Mouse (Mus musculus) testis, adult 2 months (tissue): ENCODE measurements at regions not wholly inside any gene's neighbourhood (a gene's known extent, or its start where the extent isn't known, plus 50 kb on each side); places are given as distances from the start of the nearest gene placed in this dataset.

Experiments used
- H3K27ac ChIP-seq: fragments of 200-500 bp; 2 replicates; pipeline ENCODE4 v1.5.1; 2012; ENCODE audit warnings: low read depth, low read length; ENCODE audit not compliant: control insufficient read depth, insufficient read depth
- H3K27me3 ChIP-seq: fragments of 200-500 bp; 2 replicates; pipeline ENCODE4 v1.6.1; 2012; ENCODE audit warnings: mild to moderate bottlenecking, low read length, moderate library complexity; ENCODE audit not compliant: control insufficient read depth, insufficient read depth
- H3K36me3 ChIP-seq: fragments of 200-500 bp; 2 replicates; pipeline ENCODE4 v1.6.1; 2012; ENCODE audit warnings: mild to moderate bottlenecking, low read length; ENCODE audit not compliant: control insufficient read depth, insufficient read depth
- H3K4me1 ChIP-seq: fragments of 200-500 bp; 2 replicates; pipeline ENCODE4 v1.6.1; 2012; ENCODE audit warnings: low read length; ENCODE audit not compliant: control insufficient read depth, insufficient read depth
- H3K4me3 ChIP-seq: fragments of 200-500 bp; 2 replicates; pipeline ENCODE4 v1.5.1; 2012; ENCODE audit warnings: low read depth, mild to moderate bottlenecking, low read length, moderate library complexity, mixed read lengths; ENCODE audit not compliant: control insufficient read depth
- CTCF ChIP-seq: fragments of 200-500 bp; IDR thresholded peaks from 2 replicates; pipeline ENCODE4 v1.5.1; 2012; ENCODE audit warnings: low read depth, mild to moderate bottlenecking, inconsistent platforms, low read length, moderate library complexity; ENCODE audit not compliant: control insufficient read depth, insufficient read depth, insufficient replicate concordance
- POLR2A ChIP-seq: fragments of 200-500 bp; IDR thresholded peaks from 2 replicates; pipeline ENCODE4 v1.6.1; 2012; ENCODE audit warnings: low read depth, mild to moderate bottlenecking, inconsistent platforms, low read length, moderate library complexity; ENCODE audit not compliant: control insufficient read depth

DNA sequence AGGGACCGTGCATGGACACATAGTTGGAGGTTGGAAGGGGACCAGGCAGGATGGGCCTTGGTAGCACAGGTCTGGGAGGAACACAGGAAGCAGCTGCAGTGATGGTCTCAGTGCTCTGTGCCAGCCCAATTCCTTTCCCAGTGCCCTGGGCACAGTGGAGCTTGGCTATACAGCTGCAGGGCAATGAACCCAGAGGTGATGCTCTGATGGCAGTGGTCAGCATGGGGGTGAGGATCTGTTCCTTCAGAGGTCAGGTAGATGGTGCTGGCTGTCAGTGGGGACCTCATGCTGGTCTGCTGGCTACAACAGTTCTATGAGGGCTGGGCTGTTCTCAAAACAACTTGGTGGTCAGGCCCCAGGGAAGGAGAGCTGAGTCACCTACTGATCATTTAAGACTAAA lies 133.2 kb downstream of the Sox2 start:
- Histone ChIP-seq H3K27ac (no peak overlapping the region), H3K36me3 (no peaks in the 10 kb centered on the region), H3K4me1 (no peaks in the 10 kb centered on the region), H3K4me3 (no peak overlapping the region), H3K27me3 (no peaks in the 10 kb centered on the region)
- no peak for TF ChIP-seq CTCF
- TF ChIP-seq POLR2A, result no peak

- Histone ChIP-seq H3K27me3 (no peaks in the 10 kb centered on the region), H3K36me3 (no peaks in the 10 kb centered on the region), H3K27ac (no peak overlapping the region), H3K4me1 (no peaks in the 10 kb centered on the region), H3K4me3 (no peak overlapping the region)
- TF ChIP-seq CTCF (no peak), POLR2A (no peak)
Measured at GRCm38 (mm10) chr3:34787211-34787610, 137.0 kb downstream of the Sox2 start.

DNA sequence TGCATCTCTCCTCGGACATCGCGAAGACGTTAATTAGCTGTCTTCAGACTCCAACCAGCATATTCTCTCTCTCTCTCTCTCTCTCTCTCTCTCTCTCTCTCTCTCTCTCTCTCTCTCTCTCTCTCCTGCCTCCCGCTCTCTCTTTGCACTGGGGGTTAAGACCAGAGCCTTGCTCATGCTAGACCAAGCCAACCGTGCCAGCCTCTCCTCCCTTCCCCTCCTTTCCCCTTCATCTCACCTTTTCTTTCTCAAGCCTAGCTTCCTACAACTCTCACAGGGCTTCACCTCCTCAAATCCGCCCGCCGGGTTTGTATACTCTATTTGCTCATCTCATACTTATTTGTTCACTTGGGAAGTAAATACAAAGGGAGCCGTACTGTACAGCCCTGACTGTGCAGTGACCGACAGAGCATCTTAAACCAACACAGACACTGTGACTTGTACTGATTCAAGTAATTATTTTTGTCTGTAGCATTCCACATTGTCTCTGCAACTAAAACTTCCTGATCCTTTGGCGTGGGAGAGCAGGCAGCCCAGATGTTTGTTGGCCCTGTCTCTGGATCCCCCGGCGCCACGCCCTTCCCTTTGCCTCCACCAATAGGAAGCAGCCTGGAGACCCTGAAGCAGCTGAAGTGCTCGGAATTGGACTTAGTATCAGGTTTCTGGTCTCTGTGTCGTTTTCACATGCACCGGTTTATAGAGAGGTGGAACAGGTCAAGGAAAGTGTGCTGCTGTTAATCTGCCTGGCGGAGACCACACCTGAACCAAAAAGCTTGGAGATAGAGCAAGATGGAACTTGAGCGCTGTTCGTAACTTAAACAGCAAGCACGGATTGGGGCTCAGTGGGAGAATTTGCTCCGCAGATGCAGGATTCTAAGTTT lies 145.1 kb downstream of the Sox2 start:
- no peaks in the 10 kb centered on the region for H3K36me3 ChIP-seq
- no peak overlapping the region for H3K4me3 ChIP-seq
- H3K4me1 ChIP-seq, result no peaks in the 10 kb centered on the region
- no peak for TF ChIP-seq POLR2A
- no peak for TF ChIP-seq CTCF
- H3K27ac ChIP-seq, result no peak overlapping the region
- H3K27me3 ChIP-seq, result no peaks in the 10 kb centered on the region

DNA sequence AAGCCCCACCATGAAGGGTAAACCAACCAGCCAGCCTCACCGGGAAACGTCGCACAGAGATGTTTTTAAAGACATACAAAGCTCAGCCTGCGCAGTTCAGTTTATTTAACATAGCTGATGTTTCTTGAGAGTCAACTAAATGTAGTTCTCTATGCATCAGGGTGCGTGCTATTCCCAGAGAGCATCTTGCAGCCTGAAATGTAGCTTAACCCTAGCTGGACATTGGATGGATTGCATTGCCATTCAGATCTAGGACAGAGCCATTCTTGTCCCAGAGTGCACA lies 145.7 kb downstream of the Sox2 start:
- Histone ChIP-seq H3K27me3 (no peaks in the 10 kb centered on the region), H3K27ac (no peak overlapping the region), H3K4me3 (no peak overlapping the region), H3K4me1 (no peaks in the 10 kb centered on the region), H3K36me3 (no peaks in the 10 kb centered on the region)
- no peak for TF ChIP-seq CTCF
- TF ChIP-seq POLR2A, result no peak

DNA sequence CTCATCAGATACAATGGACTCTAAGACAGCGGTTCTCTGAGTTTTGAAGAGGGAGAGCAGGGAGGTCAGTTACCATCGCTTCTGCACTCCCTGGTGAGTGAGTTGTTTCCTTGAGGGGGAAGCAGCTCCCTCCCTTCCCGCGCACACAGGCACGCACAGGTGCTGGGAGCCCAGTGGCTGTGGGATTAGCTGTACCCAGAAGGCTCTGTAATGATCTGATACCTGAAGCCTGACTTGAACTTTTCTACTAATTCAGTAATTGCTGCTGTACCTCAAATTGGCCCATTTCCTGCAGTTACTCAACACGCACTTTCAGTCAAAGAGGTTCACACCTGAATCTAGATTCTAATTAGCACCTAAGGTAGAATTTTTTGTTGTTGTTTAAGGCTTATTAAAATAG lies 158.6 kb downstream of the Sox2 start:
- no peaks in the 10 kb centered on the region for H3K4me1 ChIP-seq

DNA sequence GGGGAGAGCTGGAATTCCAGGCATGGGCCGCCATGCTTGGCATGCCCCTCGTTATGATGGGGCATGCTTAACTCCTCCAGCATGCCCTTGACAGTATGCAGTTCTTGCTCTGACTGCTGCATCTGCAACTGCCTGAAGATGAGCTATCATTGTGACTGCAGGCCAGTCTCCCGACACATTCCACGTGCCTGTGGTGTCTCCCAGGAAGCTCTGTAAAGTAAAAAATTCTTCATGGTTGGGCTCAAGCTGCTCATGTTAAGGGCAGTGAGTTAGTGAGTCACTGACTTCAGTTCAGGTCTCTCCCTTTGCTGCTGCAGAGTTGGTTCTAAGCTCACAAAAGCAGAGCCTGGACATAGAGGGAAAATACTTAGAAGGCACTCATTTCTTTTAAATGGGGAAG lies 161.5 kb downstream of the Sox2 start:
- TF ChIP-seq CTCF (no peak), POLR2A (no peak)
- no peaks in the 10 kb centered on the region for H3K36me3 ChIP-seq
- no peaks in the 10 kb centered on the region for H3K4me1 ChIP-seq
- H3K27ac ChIP-seq, result no peak overlapping the region
- no peaks in the 10 kb centered on the region for H3K27me3 ChIP-seq
- no peak overlapping the region for H3K4me3 ChIP-seq

More for the DNA sequence above, 158.6 kb downstream of the Sox2 start:
- H3K36me3 ChIP-seq, result no peaks in the 10 kb centered on the region
- no peak for TF ChIP-seq POLR2A
- TF ChIP-seq CTCF, result no peak
- H3K27me3 ChIP-seq, result no peaks in the 10 kb centered on the region
- no peak overlapping the region for H3K27ac ChIP-seq
- no peak overlapping the region for H3K4me3 ChIP-seq

- no peak overlapping the region for H3K4me3 ChIP-seq
- H3K36me3 ChIP-seq, result no peaks in the 10 kb centered on the region
- H3K27ac ChIP-seq, result no peak overlapping the region
- no peaks in the 10 kb centered on the region for H3K27me3 ChIP-seq
- no peaks in the 10 kb centered on the region for H3K4me1 ChIP-seq
- TF ChIP-seq CTCF (no peak), POLR2A (no peak)
Measured at GRCm38 (mm10) chr3:34813046-34813625, 162.9 kb downstream of the Sox2 start.
